Mouse (Mus musculus) heart, postnatal 0 days (tissue): ENCODE data around the gene Jazf1.

Experiments used
- CTCF ChIP-seq: IDR thresholded peaks from 2 replicates; pipeline ENCODE4 v1.5.1; 2016; ENCODE audit warnings: antibody characterized with exemption, control low read depth, low read depth
- EP300 ChIP-seq: IDR thresholded peaks from 2 replicates; pipeline ENCODE4 v1.6.1; 2016; ENCODE audit warnings: antibody characterized with exemption, low read depth

DNA sequence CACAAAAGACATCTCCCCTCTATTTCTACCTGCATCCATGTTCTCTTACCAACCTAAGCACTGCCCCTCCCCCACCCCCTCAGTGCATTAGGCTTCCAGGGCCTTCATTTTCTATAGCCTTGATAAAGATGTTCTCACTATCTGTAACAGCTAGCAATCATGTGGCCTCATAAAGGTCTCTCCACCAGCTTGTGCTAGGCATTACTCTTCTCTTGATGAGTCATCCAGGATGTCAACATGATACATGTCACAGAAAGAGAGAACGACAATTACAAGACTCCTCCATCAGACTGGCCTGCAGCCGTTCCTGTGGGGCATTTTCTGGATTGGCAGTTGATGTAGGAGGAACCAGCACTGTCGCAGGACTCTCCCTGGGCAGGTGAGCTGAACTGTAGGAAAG lies 30.3 kb downstream of the Jazf1 start:
- TF ChIP-seq CTCF = no peak
- no peak for TF ChIP-seq EP300
